Mouse (Mus musculus) CH12.LX (cell line): ENCODE measurements around the gene Gm20388. TPM values are rescaled to one million over a fixed set of nuclear protein-coding genes. Genes with fewer than 3 reads are reported as not detected.

Experiments used
- DNase-seq: peaks from one replicate; pipeline ENCODE4 v3.0.0-alpha.2; 2013; ENCODE audit errors: extremely low read depth
- H3K27ac ChIP-seq: 2 replicates; pipeline ENCODE4 v1.5.1; 2012; ENCODE audit warnings: low read depth, mild to moderate bottlenecking, control low read depth, moderate library complexity; ENCODE audit not compliant: insufficient read depth
- H3K27me3 ChIP-seq: replicated peaks from 2 replicates; pipeline ENCODE3; 2012; ENCODE audit warnings: inconsistent platforms
- H3K36me3 ChIP-seq, 2 experiments: replicated peaks in 1 of 2; 2 replicates each; pipeline versions ENCODE3 to v1.6.1; 2012; ENCODE audit warnings: inconsistent platforms in 1 of 2, low read length in 1 of 2, mild to moderate bottlenecking in 1 of 2, mixed read lengths in 1 of 2, moderate library complexity in 1 of 2; ENCODE audit not compliant: control insufficient read depth in 1 of 2, insufficient read depth in 1 of 2
- H3K4me1 ChIP-seq, 2 experiments: 2 replicates each; pipeline ENCODE4 v1.6.1; 2012; ENCODE audit warnings: inconsistent platforms in 1 of 2, moderate library complexity in 1 of 2; ENCODE audit not compliant: insufficient read depth in 2 of 2, control insufficient read depth in 1 of 2
- H3K4me2 ChIP-seq: 2 replicates; pipeline ENCODE4 v1.6.1; 2012; ENCODE audit warnings: low read depth, mild to moderate bottlenecking, control low read depth; ENCODE audit not compliant: poor library complexity, insufficient read depth, severe bottlenecking
- H3K4me3 ChIP-seq, 3 experiments: fragments of 150-350 bp in 1 of 3; sonication (generic) in 1 of 3; replicated peaks in 1 of 3; 2 replicates each; pipeline versions ENCODE3 to v1.5.1; 2011 to 2012; ENCODE audit warnings: low read depth in 2 of 3, low read length in 2 of 3, mild to moderate bottlenecking in 2 of 3, moderate library complexity in 2 of 3, control low read depth in 1 of 3, improper control_type of control experiment in 1 of 3, inconsistent platforms in 1 of 3, mixed read lengths in 1 of 3; ENCODE audit not compliant: poor library complexity in 1 of 3
- H3K79me2 ChIP-seq: replicated peaks from 2 replicates; pipeline ENCODE4 v1.6.1; 2012; ENCODE audit warnings: mild to moderate bottlenecking, moderate library complexity; ENCODE audit not compliant: control insufficient read depth, poor library complexity, insufficient read depth, severe bottlenecking; ENCODE audit errors: extremely low read depth
- H3K9ac ChIP-seq: 2 replicates; pipeline ENCODE4 v1.6.1; 2012; ENCODE audit warnings: low read depth, mild to moderate bottlenecking, control low read depth, moderate library complexity; ENCODE audit not compliant: insufficient read depth
- H3K9me3 ChIP-seq: replicated peaks from 2 replicates; pipeline ENCODE3; 2012; ENCODE audit warnings: low read length, inconsistent platforms, mixed read lengths
- BHLHE40 ChIP-seq: IDR thresholded peaks from 2 replicates; pipeline ENCODE4 v1.6.1; 2011; ENCODE audit warnings: mild to moderate bottlenecking, low read depth, low read length, improper control_type of control experiment
- CHD1 ChIP-seq: IDR thresholded peaks from 2 replicates; pipeline ENCODE4 v1.6.1; 2012; ENCODE audit warnings: low read depth, low read length, improper control_type of control experiment, inconsistent platforms
- CTCF ChIP-seq, 2 experiments: IDR thresholded peaks in 1 of 2; conservative IDR thresholded peaks in 1 of 2; 2 replicates each; pipeline ENCODE4 v1.5.1; 2011 to 2012; ENCODE audit warnings: low read depth in 2 of 2, low read length in 2 of 2, improper control_type of control experiment in 1 of 2, inconsistent platforms in 1 of 2, mild to moderate bottlenecking in 1 of 2, moderate library complexity in 1 of 2
- E2F4 ChIP-seq: IDR thresholded peaks from 2 replicates; pipeline ENCODE4 v1.6.1; 2011; ENCODE audit warnings: low read depth, low read length, improper control_type of control experiment; ENCODE audit not compliant: insufficient replicate concordance
- ELF1 ChIP-seq: IDR thresholded peaks from 2 replicates; pipeline ENCODE4 v1.6.1; 2014; ENCODE audit warnings: low read depth, mild to moderate bottlenecking, inconsistent platforms, low read length, improper control_type of control experiment
- EP300 ChIP-seq: IDR thresholded peaks from 2 replicates; pipeline ENCODE4 v1.6.1; 2011; ENCODE audit warnings: low read length, improper control_type of control experiment
- GABPA ChIP-seq: IDR thresholded peaks from 2 replicates; pipeline ENCODE4 v1.6.1; 2012; ENCODE audit warnings: low read depth, low read length, improper control_type of control experiment, inconsistent platforms; ENCODE audit not compliant: insufficient replicate concordance
- KAT2A ChIP-seq: IDR thresholded peaks from 2 replicates; pipeline ENCODE4 v1.6.1; 2012; ENCODE audit warnings: low read length, improper control_type of control experiment, inconsistent platforms; ENCODE audit not compliant: insufficient replicate concordance
- MAFK ChIP-seq: IDR thresholded peaks from 2 replicates; pipeline ENCODE4 v1.6.1; 2011; ENCODE audit warnings: low read length, improper control_type of control experiment; ENCODE audit not compliant: insufficient replicate concordance
- MYC ChIP-seq: IDR thresholded peaks from 2 replicates; pipeline ENCODE4 v1.6.1; 2011; ENCODE audit warnings: low read depth, mild to moderate bottlenecking, improper control_type of control experiment, low read length
- NELFE ChIP-seq: IDR thresholded peaks from 2 replicates; pipeline ENCODE4 v1.6.1; 2011; ENCODE audit warnings: low read depth, low read length, improper control_type of control experiment
- PAX5 ChIP-seq: IDR thresholded peaks from 2 replicates; pipeline ENCODE4 v1.6.1; 2012; ENCODE audit warnings: low read length, inconsistent platforms, mixed read lengths
- POLR2AphosphoS2 ChIP-seq: IDR thresholded peaks from 2 replicates; pipeline ENCODE4 v1.6.1; 2011; ENCODE audit warnings: low read depth, low read length, improper control_type of control experiment
- RAD21 ChIP-seq: IDR thresholded peaks from 2 replicates; pipeline ENCODE4 v1.6.1; 2011; ENCODE audit warnings: low read depth, mild to moderate bottlenecking, low read length, improper control_type of control experiment, moderate library complexity
- SIN3A ChIP-seq: IDR thresholded peaks from 2 replicates; pipeline ENCODE4 v1.6.1; 2012; ENCODE audit warnings: low read length, improper control_type of control experiment, inconsistent platforms
- TBP ChIP-seq: conservative IDR thresholded peaks from 2 replicates; pipeline ENCODE4 v1.6.1; 2011; ENCODE audit warnings: low read depth, low read length, improper control_type of control experiment
- TCF12 ChIP-seq: IDR thresholded peaks from 2 replicates; pipeline ENCODE4 v1.6.1; 2014; ENCODE audit warnings: low read depth, mild to moderate bottlenecking, inconsistent platforms, low read length, improper control_type of control experiment
- UBTF ChIP-seq: IDR thresholded peaks from 2 replicates; pipeline ENCODE4 v1.6.1; 2012; ENCODE audit warnings: low read depth, mild to moderate bottlenecking, inconsistent platforms, low read length, improper control_type of control experiment, moderate library complexity
- USF2 ChIP-seq: conservative IDR thresholded peaks from 2 replicates; pipeline ENCODE4 v1.6.1; 2011; ENCODE audit warnings: low read depth, low read length, improper control_type of control experiment
- ZC3H11A ChIP-seq: IDR thresholded peaks from 2 replicates; pipeline ENCODE4 v1.6.1; 2012; ENCODE audit warnings: low read depth, mild to moderate bottlenecking, inconsistent platforms, low read length, improper control_type of control experiment
- dilution Hi-C: fragments of 300-500 bp; cut with MboI; formaldehyde crosslinking; loops from 2 replicates; pipeline ENCODE4 v1.14.3; 2020; ENCODE audit warnings: low sequenced_read_pairs; ENCODE audit not compliant: extremely low pct_unique_long_range_greater_than_20kb, extremely low pct_ligation_motif_present
- in situ Hi-C: fragments of 300-500 bp; cut with MboI; formaldehyde crosslinking; loops from 3 replicates; pipeline ENCODE4 v1.14.3; 2019; ENCODE audit warnings: low sequenced_read_pairs, low pct_ligation_motif_present, low pct_unique_long_range_greater_than_20kb, mixed read lengths
- polyA plus RNA-seq: library from polyadenylated mRNA; unstranded; fragments of >175 nt; gene quantifications from 2 replicates; pipeline ENCODE4 v1.2.1, GENCODE M21; 2012; ENCODE audit warnings: low read depth; ENCODE audit not compliant: insufficient read length
- total RNA-seq, 2 experiments: library from RNA; depleted of rRNA; stranded (reverse); fragments of 300-350 nt in 1 of 2; fragments of >200 nt in 1 of 2; gene quantifications; 2 replicates each; pipeline ENCODE4 v1.2.3; 2012 to 2014

Gm20388 gene
- total and polyA plus RNA-seq, 3 experiments, result 14.8 to 26.3 (median 22.2) TPM

DNA sequence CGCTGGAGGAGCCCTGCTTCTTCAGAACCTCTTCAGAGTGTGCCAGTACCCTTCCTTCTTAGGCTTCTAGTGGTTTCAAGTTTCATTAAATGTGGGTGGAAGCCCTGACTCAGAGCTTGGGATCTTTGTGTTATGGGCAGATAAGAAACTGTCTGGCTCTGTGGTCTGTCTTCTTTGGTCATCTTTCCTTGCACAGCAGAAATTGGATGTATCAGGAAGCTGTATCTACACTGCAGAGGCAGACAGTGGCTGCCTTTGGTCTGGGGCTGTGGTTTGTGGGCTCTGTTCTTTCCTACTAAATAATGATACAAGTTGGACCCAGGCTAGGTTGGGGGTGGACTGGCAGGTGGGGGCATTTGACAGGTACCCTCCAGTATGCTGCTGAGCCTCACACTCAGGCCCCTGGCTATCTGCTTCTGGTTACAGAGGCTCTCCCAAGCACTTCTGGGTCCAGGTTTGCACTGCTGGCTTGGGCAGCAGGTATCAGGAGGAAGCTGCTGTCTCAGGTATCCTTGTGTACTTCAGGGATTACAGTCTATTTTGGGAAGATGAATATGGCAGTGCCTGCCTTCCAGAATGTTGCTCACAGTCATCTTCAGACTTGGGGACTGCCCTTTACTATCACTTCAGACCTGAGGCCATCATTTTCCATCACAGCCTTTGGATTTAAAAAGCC, 2045.3 kb downstream of the Gm20388 start:
- TF ChIP-seq CTCF (conservative IDR thresholded peaks at IDR 0.05 in 1 of 2, IDR thresholded peaks at IDR 0.05 in 1 of 2; ENCODE audit: low read depth in 2 of 2, low read length in 2 of 2) (no peak), MAFK (no peak), ELF1 (no peak), NELFE (no peak), E2F4 (no peak), KAT2A (no peak), GABPA (no peak), TBP (no peak), USF2 (no peak), TCF12 (no peak), SIN3A (no peak), UBTF (no peak), BHLHE40 (no peak), ZC3H11A (no peak), POLR2AphosphoS2 (no peak), PAX5 (no peak), CHD1 (no peak)
- dilution Hi-C loops, result no loop called here
- Histone ChIP-seq H3K4me3 (no peak overlapping the region), H3K4me2 (no peak overlapping the region), H3K79me2 (peaks cover 63% of the 10 kb centered on the region), H3K4me1 (peaks cover 21 to 67% of the 10 kb centered on the region in 2 experiments), H3K9ac (no peak overlapping the region), H3K27me3 (no peaks in the 10 kb centered on the region), H3K27ac (no peak overlapping the region), H3K36me3 (peaks cover 19 to 69% of the 10 kb centered on the region in 2 experiments), H3K9me3 (no peaks in the 10 kb centered on the region)
- in situ Hi-C loops, result no loop called here
- no peak for DNase-seq

DNA sequence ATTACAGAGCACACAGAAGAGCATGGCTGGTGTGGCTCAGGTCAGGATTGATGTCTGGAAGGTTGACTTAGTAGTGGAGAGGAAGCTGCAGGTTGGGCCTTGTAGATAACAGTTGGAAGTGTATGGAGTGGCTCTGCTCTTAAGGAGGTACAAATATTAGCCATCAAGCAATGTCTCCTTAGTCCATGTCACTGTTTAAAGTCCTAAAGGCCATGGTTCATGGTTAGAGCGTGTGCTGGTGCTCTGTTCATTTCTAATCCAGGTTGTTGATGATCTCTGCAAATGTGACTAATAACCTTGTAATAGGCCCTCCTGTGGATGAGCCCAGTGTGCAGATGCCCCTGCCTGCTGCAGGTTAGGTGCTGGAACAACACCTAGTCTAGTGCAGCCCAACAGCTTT, 2047.8 kb downstream of the Gm20388 start:
- Histone ChIP-seq H3K4me1 (peaks cover 17 to 55% of the 10 kb centered on the region in 2 experiments), H3K9ac (no peak overlapping the region), H3K36me3 (peaks cover 15 to 69% of the 10 kb centered on the region in 2 experiments), H3K27ac (no peak overlapping the region), H3K27me3 (no peaks in the 10 kb centered on the region), H3K4me2 (no peak overlapping the region), H3K4me3 (no peak overlapping the region), H3K79me2 (peaks cover 40% of the 10 kb centered on the region), H3K9me3 (no peaks in the 10 kb centered on the region)
- dilution Hi-C loops, result no loop called here
- in situ Hi-C loops, result no loop called here
- no peak for TF ChIP-seq EP300
- TF ChIP-seq PAX5, result no peak
- no peak for TF ChIP-seq RAD21
- TF ChIP-seq MYC, result no peak
- TF ChIP-seq E2F4, result no peak
- no peak for DNase-seq
